Mouse (Mus musculus) cerebellum, postnatal 25 days (tissue): ENCODE measurements around the gene Adh4.
"Not testable (repeated sequence)": the region's sequence is repeated elsewhere in the genome, so short reads cannot be mapped to it uniquely, and the experiment has no call there.

Source experiments
- DNase-seq, 2 experiments: peaks; one replicate each; pipeline ENCODE4 v3.0.0; 2021; ENCODE audit warnings: mixed read lengths in 2 of 2

Gene Adh4

DNA sequence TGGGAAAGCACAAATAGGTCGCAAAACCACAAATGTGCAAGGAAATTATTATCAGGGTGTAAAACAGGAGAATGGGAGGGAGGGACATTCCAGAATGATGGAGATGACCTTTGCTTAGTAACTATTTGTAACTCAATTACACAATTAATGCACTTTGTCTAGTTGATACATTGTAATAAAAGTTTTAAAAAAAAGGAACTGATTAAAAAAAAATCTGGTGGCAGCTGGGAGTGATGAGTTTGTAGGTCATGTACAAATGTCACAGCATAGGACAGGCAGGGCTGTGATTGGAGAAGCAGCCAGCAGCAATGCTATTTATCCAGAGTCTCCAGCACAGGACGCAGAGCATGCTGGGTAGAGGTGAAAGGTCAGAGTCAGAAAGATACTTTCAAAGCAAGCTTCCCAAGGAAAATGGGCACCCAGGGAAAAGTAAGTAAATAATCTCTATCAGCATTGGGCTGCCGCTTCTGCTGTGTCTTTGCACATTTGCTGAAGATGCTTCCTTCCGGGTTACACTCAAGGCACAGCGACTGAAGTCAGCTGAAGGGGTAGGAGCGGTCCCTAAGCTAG is at the start of gene Adh4:
Adh4 (plus strand) TSS at position 346 of the 570 bp plus-strand sequence.
- DNase-seq: no peak

DNA sequence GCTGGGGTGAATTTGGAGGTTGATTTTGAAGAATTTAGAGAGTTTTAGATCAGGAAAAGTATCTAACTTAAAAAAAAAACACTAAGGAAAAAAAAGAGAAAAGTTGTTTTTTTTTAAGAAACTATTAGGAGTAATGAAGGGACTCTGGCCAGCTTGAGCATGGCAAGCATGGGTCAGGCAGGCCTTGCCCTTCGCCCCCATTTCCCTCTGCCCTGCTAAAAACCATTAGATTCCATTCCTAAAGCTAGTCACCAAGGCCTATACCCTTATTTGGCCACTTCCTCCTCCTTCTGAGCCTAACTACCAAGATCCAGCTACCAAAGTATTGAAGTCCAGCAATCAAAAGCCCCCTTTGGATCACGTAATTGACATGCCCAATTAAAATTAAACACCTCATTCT is 49.1 kb upstream of the Adh4 start:
- no peak for DNase-seq

DNA sequence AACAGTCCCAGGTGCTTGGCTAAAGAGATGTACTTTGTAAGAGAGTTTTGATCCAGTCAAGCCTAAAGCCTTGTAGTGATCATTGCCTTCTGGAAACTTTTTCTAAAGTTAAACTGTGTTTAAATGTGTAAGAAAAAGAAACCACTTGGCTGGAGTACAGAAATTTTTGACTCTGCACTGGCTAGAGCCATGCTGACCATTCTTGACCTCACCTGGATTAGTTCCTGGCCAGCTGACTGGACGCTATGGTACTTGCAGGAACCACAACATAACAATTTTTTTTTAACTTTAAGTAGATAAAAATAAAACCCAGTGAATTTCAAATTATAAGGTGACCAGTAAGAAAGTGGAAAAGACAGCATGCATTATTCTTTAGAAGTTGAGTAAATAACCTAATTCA is 45.7 kb upstream of the Adh4 start:
- no peak for DNase-seq

DNA sequence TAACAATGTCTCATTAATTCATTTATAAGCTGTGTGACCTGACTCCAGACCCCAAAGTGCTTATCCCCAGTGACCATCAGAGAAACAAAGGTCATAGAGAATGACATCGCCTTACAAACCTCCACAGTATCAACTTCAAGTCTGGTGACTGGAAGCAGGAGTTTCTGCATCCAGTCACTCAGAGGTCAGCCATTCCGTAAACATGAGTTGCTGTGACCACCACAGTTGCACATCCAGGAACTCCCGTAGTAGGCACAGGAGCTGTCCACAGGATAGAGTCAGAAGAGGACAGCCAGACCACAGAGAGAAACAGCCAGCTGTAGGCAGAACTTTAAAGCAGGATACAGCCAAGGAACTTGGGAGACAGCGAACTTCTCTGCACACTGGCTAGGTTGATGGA is 45.0 kb upstream of the Adh4 start:
- DNase-seq: not testable (repeated sequence)

DNA sequence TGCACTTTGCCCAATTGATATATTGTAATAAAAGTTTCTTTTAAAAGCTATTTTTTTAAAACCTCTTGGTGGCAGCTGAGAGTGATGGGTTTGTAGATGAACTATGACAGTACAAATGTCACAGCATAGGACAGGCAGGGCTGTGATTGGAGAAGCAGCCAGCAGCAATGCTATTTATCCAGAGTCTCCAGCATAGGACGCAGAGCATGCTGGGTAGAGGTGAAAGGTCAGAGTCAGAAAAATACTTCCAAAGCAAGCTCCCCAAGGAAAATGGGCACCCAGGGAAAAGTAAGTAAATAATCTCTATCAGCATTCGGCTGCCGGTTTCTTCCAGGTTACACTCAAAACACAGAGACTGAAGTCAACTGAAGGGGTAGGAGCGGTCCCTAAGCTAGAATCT is 41.3 kb upstream of the Adh4 start:
- no peak for DNase-seq

DNA sequence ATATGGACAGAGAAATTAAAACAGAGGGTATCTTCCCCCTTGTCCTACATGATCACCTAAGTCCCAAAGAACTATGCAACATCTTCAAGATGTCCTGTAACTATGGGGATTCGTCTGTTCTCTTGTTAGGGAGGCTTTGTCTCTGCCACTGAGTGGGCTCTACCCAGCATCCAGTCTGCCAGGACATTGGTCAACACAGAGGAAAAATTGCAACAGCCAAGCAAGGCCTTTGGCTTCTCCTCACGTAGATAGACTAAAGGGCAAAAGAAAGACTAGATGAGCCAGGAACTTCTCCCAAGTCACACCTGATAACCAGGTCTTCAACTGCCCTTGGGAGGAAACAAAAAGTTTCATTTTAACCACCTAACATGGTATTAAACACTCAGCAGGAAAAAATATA is 40.1 kb upstream of the Adh4 start:
- no peak for DNase-seq

DNA sequence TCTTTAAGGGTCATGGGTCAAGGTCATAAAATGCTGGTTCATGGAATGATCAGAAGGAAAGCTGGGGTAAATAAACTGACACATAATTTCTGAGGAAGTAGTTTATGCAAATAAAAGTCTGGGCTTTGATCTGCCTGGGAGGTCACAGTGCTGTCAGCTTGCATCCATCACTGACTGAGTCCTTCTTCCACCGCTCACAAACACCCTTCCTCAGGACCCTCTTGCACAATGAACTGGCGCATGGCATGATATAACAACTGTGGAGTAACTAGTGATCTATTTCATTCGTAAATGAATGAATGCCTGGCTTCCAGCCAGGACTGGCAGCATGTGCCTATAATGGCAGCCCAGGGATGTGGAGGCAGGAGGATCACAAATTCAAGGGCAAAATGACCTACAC is 34.1 kb upstream of the Adh4 start:
- DNase-seq: no peak

DNA sequence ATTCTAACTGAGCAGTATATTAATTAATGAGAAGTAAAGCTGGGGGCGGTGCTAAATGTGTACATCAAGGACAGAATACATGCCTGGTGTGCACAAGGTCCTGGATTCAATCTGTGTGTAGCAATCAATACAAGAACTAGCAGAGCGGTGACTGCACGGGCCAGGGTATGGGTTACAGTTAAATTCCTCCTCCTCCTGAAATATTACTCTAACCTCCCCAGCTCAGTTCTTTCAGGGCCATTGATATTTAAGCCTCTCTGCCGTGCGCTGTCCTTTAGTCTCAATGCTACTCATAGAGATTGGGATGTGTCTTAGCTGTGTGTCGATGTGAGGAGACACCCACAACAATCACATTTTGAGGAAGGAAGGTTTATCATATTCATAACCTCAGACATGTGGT is 28.1 kb upstream of the Adh4 start:
- no peak for DNase-seq

DNA sequence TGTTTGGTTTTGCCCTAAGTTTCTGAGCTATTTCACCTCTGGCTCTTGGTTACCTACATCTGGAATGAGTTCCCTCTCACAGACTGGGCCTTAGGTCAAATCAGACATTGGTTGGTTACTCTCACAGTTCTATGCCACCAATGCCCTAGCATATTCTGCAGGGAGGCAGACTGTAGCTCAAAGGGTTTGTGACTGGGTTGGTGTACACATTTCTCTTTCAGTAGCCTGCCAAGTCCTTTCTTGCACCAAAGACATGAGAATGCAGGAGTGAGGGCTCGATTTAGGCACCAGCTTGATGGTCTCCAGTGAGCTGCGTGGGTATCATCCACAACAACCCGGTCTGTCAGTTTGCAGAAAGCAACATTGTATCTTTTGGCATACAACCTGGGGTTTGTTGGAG is 10.4 kb upstream of the Adh4 start:
- no peak for DNase-seq

DNA sequence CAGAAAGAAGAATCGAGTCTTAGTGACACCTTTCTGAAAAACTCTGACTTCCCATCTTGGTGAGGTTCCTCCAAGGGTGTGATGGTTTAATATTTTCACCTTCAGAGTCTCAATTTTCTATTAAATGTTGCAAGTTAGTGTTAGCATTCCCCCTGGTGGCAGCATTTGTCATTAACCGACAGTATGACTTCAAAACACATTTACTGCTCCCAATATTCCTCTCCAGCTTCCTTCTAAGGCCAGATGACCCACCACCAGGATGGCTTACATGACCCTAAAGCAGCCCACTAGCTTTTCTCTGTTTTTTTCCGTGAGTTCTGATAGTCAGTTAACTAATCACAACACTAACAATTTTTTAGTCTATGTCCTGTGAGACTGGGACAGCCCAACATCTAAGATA is 9.9 kb upstream of the Adh4 start:
- DNase-seq: peak; percentile 10 to 40

DNA sequence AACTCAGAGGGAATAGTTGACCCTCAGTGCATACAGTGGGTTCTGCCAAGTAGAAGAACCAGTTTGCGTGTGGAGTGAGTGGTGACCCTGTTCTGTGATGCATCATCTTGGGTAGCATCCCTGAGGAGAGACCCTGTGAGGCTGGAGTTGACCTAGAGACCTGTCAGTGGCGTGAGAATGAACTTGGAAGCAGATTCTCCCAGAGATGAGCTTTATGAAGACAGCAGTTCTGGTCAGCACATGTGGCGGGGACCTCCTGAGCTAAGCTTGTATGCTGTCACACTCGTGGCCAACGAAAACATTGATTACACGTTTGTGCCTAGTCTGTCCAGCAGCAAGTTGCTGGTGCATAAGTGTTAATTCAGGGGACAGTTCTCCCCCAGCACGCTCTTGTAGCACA is 9.4 kb upstream of the Adh4 start:
- DNase-seq: no peak

DNA sequence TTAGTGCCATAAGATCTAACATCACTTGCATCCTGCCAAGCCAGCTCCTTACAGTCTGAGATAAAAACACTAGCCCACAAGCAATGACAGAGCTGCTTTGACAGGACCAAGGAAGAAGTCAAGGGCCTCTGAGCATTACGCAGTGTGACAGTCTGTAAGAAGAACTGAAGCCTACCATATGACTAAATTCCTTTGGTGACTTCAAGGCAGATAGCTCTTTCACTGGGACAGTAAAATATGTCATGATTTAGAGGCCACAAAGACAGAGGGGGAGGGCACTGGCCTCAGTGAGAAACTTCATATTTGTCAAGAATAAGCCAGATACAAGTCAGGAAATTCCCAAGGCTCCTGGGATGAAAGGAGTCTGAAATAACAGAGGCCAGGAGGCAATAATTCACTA is 7.3 kb upstream of the Adh4 start:
- DNase-seq: no peak

DNA sequence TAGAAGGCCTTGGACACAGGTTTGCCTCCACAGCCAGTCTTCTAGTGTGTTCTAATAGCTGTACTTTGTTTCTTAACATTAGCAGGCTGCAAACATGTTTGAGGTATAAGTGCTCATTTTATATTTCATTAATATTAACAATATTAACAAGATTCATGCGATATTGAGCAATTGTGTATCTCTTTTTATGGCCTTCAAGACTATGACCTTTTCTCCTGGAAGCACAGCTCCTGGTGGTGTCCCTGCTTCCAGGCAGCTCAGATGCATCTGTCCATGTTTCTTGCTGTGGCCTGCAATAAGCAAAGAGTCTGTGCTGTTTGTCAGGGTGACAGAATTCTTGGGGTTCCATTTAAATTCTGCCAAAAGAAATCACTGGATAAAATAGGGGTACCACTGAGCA is 5.7 kb upstream of the Adh4 start:
- DNase-seq: no peak

DNA sequence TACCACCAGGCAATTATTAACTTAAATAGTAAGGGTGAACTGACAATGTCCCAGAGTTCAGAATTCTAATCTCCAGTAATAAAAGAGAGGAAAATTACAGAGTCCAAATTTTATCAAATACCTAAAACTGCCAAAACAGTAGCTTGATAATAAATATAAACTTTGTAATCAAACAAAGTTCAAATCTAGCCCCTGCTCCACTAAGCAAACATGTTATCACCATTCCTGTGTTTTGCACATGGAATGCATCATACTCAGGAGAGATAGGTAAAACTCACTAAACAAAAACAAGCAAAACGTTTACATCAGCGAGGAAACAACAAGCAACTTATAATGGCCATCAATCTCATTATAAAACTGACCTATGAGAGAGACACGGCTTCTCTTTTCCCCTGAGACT is 5.1 kb upstream of the Adh4 start:
- no peak for DNase-seq

DNA sequence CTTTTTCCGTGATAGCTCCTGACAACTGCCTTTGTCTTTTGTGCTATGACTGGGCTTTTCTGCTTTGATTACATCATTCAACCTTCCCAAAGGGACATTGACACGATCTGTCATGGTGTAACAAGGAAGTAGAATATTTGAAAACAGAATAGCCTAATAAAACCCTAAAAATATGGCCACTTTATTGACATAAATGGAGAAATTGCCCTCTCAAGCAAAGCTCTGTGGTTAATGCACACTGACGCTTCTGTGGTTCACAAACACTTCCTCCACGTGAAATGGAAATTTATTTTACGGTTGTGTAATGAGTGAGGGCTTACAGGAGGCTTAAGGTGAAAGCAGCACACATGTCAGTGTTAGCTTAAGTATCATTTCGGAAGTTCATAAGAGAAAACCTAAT is 4.1 kb downstream of the Adh4 start:
- no peak for DNase-seq

DNA sequence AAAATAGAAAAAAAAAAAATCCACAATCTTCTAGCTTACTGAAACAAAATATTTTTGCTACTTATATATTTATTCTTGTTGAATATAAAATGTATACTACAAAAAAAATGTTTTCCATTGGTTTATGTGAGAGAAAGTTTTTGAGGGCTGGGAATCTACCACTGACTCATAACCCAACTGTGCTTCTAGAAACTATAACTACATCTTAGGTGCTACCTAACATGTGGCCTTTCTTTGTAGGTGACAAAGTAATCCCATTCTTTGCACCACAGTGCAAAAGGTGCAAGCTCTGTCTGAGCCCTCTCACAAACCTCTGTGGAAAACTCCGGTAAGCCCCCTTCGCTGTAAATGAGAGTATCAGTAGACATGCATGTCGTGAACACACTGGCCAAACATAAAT is 5.1 kb downstream of the Adh4 start:
- DNase-seq: no peak

DNA sequence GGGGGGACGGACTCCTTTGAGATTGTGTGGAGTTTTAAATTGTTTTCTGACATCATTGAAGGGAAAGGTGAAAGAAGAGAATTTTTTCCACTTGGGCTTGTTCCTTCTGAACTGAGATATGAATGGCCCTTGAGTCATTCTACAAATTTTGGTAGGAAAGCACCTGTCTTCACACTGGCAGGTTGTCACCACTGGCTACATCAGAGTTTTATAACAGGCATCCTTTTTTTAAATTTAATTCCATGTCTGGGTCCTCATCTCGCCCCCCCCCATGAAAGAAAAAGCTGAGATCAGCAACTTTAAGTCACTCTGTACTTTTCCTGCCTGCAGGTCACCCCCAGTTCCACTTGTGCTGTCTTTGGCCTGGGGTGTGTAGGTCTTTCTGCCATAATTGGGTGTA is 8.4 kb downstream of the Adh4 start:
- no peak for DNase-seq

DNA sequence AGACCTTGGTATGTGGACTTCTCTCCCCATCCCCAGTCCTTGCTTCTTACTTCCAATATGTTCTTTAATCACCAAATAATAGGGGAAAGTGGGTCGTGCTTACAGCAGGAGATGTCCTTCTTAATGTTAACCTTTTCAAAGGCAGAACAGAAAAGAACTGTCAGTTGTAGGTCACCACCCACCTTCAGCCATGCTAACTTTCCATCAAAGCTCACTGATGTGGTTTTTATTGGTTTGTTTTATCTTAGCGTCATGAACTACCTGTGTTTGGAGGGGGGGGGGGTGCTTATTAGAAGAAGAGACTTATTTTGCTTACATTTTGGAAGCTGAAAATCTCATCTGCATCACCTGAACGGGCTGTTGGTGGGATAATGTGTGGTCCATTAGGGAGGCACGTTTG is 9.0 kb downstream of the Adh4 start:
- DNase-seq: no peak

DNA sequence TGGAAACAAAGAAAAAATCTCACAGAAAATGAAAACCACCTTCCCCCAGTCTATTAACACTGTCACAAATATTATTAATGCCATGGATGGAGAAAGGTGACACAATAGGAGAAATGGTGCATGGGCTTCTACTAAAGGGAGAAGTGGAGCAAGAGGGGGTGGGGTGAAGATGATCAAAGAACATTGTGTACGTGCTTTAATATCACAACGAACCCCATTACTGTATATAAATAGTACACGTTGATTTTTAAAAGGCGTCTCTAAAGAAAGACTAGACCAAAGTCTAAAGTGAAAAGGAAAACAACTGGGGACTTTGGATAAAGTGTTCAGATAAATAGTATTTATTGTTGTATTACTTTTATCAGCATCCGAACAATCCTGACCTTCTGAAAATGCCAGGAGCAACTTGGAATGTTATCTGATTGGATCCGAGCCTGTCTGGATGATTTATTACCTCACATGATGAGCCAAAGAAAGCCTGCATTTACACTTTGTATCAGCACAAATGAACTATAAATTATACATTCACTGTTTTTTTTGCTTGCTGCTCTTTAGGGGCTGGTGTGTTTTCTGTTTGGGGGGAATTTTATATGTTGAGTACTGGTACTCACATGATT is 15.2 kb downstream of the Adh4 start:
- DNase-seq: no peak

DNA sequence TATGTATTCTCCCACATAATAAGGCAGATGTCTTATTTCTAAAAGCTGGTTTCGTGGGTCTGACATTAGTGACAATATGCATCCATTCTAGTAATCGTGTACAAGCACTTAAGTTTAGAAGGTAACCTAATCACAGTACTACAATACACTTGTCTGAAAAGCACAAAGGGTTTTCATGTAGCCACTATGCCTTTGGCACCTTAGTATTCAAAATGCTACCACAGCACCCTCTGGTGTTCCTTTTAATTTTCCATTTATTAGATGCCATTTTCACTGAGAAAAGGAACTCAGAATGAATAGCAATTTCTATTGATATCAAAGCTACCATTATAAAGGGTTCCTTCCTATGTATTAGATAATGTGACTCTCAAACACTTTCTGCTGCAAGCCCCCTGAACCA is 16.6 kb downstream of the Adh4 start:
- DNase-seq: no peak

DNA sequence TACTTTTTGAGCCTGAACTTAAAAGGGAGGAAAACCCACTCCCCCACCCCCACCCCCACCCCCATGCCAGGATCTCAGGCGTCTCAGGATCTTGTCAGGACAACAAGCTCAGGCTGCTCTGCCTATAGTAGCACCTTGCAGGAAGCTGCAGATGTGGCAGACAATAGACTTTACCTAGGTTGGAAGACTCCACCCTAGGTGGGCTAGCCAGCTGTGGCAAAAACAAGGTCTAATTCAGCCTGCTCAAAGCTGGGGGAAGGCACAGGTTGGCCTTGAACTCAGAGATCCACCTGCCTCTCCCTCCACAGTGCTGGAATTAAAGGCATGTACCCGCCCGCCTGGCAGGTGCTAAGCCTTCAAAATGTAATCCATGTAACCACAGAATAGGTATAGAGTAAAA is 23.4 kb downstream of the Adh4 start:
- no peak for DNase-seq

DNA sequence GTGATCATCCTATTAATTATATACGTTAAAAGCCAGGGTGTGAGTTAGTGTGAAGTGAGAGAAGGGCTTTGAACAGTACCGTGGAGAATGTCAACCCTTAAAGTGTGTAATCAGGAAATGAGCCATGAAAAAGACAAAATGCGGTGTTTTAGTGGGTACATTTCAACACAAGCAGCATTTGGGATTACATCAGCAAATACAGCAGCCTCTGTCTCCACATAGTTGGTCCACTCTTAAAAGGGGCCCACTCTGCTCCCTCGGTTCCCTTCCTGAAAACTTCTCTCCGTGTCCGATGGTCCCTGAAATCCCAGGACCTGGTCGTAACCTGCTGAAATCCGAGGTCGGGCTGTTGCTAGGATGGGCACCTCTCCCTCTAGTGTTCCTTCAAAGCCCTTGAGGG is 26.9 kb downstream of the Adh4 start:
- DNase-seq: no peak

DNA sequence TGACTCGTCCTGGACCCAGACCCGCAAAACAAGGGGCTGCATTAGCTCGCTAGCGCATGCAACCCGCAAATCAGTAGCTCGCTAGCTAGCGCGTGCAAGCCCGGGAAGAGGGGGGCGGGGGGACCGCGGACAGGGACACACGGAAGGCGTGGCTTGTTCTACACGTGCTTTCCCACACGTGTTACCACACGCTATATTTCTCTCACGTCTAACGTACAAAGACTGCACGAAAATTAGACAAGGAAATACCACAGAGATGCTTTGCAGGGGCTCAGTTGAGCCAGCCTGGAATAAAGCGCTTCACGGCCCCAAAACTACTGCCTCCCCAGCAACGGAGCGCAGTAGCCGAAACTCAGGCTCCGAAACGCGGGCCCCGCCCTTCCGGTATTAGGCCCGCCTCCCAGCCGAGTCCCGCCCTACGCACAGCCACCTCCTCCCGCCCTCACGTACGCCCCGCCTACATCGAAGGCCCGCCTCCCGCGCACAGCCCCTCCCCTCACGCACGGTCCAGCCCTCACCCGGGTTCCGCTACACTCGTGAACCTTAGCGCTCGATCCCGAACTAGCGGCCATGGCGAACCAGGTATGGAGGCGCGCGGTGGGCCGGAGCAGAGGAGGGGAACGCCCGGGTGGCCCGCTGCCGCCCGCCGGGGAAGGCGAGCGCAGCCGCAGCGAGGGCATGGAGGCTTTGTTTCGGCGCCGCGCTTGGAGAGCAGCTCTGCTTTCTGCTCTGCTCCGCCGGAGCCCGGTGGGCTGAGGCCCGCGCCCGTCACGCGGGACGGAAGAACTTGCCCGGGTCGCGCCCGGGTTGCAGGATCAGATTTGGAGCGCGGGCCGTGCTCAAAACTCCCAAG is 27.6 kb downstream of the Adh4 start, which contains the start of gene Adh5:
Adh5 (plus strand) TSS at position 482 of the 853 bp plus-strand sequence.
- peak; percentile 90 to 96 for DNase-seq

DNA sequence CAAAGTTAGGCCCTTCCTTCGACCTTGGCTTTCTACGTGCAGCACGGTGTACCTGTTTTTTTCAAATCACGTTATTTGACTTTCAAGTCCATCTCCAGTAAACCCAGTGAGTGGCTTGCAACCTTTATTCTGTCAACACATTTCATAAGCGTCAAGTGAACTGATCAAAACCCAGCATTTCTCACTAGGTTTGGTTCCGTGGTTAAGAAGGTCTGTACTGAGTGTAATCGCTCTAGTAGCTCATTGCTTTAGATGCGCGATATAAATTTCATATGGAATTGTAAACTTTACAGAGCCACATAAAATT is 28.2 kb downstream of the Adh4 start:
- DNase-seq: no peak
